Mouse (Mus musculus): Measurements from ENCODE around the gene Micall2.
A peak's percentile ranks its signal among the peaks of the same experiment; 100 is the strongest.

The Micall2 gene

DNA sequence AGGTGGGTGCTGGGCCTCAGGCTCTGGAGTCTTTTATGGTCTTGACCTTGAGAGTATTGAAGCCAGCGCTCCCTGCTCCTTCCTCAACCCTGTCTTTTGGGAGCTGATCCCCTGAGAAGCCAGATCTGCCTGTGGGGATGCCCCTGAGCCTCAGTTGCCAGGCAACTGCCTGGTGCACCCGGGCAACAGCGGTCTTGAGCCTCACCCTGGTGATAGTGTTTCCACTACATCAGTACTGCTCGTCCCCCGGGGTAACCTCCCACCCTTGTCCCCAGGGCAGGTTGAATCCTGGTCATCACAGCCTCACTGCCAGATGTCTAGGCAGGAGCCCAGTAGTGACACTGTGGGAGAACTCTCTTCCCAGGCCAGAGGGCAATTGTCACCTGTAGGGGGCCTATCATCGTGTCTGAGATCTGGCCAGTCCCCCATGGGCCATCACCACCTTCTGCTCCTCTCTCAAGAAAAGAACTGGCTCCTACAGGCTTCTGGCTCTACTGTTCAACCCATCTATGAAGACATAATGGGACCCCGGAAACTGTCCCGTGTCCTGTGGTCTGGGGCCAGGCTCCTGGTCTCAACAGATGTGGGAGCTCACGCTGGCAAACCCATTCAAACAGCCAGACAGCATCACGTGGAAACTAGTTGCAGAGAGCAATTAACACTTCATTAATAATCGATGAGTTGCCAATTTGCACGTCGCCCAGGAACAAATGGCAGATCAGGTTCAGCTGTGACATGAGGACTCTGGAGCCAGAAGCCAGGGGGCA lies 61.0 kb downstream of the Micall2 start:
- no peak for DNase-seq

DNA sequence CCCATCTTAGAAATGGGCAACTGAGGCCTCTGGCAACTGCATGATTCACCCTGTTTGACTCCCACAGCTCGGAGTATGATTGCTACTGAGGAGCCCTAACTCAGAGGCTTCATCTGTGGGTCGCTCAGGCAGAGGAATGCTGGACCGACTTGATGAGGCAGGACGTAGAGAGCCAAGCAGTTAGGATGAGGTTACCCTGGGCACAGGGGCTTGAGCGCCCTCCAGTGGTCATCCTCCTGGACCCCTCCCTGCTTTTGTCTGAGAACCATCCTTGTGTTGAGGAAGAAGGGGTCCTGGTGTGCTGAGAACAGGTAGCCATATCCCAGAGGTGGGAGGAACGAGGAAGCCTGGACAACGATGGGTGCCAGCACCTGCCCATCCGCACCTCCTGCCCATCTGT lies 66.8 kb downstream of the Micall2 start:
- DNase-seq: peak; percentile 71

DNA sequence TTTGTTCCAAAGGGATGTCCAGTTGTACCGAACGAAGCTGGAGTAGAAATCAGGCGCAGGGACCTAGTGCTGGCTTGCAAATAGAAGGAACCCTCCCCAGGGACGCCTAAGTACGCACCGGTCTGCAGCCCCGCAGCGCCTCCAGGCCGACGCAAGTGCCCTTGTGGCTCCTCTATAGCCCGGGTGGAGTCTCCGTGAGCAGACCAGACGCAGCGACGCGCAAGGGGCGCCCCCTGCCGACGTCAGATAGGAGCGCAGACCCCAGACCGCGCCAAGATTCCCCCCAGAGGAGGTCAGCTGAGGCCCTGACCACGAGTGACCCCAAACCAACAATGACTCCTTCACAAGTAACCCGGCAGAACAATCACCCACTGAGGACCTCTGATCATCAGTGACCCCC lies 67.6 kb downstream of the Micall2 start:
- peak; percentile 91 for DNase-seq

DNA sequence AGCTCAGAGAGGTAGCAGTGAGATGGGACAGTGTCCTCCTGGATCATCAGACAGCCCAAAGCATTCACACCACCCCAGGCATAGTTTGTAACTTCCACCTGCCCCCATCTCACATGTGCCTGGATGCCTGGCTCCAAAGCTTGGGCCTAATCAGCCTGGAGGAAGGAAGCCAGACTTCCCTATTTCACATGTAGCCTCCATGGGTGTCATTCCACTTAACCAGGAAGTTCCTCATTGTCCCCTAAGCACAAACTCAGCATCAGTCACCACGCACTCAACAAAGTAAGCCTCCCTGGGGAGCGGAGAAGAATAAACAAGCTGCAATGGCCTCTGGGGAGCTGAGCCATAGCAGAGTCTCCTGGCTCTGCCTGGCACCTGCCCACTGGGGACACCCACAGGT lies 69.6 kb downstream of the Micall2 start:
- no peak for DNase-seq

DNA sequence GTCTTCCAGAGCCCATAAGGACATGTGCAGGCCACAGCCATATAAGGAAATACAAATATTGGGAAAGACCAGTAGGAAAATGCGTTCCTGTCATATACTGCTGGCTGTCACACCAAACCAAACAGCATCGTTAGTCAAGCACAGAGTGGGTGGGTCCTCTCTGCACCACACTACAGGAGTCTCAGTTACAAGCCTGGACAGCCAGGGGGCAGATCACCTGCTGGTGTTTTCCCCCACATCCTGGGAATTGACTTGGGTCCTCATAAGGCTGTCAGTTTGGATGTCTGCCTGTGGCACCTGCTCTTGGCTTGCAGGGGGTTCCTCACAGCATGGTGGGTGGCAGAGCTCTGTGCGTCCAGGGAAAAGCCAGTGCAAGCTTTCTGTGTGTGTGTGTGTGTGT lies 70.8 kb downstream of the Micall2 start:
- DNase-seq: no peak

DNA sequence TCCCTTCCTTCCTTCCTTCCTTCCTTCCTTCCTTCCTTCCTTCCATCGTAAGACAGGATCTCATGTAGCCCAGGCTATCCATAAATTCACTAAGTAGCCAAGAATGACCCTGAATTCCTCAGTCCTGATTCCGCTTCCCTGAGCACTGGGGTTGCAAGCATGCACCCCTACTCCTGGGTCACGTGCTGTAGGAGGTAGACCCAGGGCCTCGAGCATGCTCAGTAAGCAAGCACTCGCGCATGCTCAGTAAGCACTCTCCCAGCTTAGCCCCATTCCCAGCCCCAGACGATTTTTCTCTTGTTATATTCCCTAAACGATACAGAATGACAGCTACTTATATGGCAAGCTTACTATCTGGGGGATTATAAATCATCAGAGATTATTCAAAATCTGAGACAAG lies 74.4 kb downstream of the Micall2 start:
- DNase-seq: no peak

DNA sequence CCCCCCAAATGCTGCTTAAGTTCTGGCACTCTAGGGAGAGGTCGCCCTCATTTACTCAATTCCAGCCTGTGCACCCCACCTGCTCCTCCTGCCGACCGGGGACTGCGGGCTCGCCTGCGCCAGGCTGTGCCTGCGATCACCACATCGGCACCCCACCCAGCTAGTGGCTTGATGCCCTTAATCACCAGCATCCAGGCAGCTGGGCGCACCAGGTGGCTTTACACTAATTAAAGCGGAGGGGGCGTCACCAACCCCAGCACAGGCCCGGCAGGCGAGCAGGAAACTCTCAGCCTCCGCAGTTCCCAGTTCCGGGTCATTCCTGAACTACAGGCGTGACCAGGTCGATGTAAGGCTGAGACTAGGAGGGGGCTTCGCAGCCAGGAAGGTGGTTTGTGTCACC lies 76.8 kb downstream of the Micall2 start:
- peak; percentile 59 for DNase-seq

DNA sequence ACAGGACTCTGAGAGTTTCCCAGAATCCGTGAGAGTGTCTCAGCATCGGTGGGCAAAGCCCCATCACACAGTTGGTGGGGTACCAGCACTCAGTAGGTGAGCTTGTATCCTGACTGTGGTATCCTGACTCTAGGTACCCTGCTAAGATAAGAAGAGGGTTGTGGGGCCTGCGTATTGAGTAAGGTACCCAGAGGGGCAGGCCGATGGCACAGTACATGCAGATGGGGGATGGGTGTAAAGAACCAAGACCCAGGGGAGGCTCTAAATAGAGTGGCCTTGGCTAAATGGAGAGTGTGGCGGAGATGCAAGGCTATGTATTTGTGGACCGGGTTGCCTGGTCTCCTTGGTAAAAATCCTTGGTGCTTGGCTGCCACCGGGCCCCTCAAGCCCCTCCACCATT lies 77.3 kb downstream of the Micall2 start:
- DNase-seq: no peak

DNA sequence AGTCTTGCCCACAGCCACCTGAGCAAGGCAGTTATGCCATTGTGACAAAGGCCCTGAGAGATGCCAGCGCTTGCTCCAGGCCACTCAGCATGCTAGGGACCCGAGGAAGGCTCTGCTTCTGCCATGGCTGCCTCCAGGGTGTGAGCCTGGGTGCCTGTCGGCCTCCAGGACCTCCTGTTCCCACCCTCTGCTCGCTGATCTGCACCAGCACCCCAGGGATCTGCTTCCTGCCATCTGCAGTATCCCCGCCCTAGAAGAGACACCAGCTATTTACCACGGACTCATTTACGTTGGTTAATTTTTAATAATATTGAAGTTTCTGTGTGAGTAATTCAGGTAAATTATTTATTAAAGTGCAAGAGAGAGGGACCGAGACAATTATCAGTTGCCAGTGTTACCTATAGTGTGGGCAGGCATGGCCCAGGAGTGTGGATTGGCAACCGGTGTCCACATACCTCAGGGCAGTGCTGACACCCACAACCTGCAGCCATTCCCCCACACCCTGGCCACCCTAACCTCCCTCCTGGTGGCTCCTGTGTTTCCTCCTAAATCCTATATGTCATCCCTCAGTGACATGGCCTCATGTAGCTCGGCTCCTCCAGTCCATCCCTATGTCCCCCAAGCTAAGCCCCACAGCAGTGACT lies 78.1 kb downstream of the Micall2 start:
- no peak for DNase-seq
